Comparison of ENCODE assay signal across 26 mouse cellular contexts in genomic region chr5:118543816-118544215, GRCm38 (mm10).
"Had no signal": no experiment of that assay in that cellular context is flagged by ENCODE, and none has a peak within 500 bp of the region (broad histone marks: within the 10 kb centered on the region; RNA-seq: fewer than 3 reads in every experiment).

No protein-coding gene starts in this region.

- ATAC-seq: hindbrain, embryonic 16.5 days; inflammation-experienced regulatory T-cells, adult 6 months; intestine, embryonic 15.5 days; intestine, postnatal 0 days had no signal

- H3K27me3 ChIP-seq: heart, embryonic 12.5 days; hindbrain, embryonic 12.5 days; intestine, embryonic 15.5 days; limb, embryonic 12.5 days had no signal

- H3K27ac ChIP-seq: gastrocnemius, adult 2 months; heart, embryonic 10.5 days; hindbrain, embryonic 10.5 days; hindbrain, embryonic 12.5 days; hindbrain, embryonic 14.5 days; intestine, embryonic 15.5 days; layer of hippocampus, adult 2 months; left cerebral cortex, adult 2 months; limb, embryonic 10.5 days; limb, embryonic 12.5 days had no signal

- H3K4me2 ChIP-seq: heart, embryonic 12.5 days; hindbrain, embryonic 12.5 days; hindbrain, embryonic 14.5 days; intestine, embryonic 15.5 days; limb, embryonic 12.5 days; liver, embryonic 11.5 days had no signal

- H3K4me3 ChIP-seq: gastrocnemius, adult 2 months; heart, embryonic 10.5 days; heart, embryonic 12.5 days; hindbrain, embryonic 10.5 days; hindbrain, embryonic 12.5 days; intestine, embryonic 15.5 days; layer of hippocampus, adult 2 months; left cerebral cortex, adult 2 months; limb, embryonic 10.5 days; limb, embryonic 12.5 days had no signal

- DNase-seq: gastrocnemius, adult 2 months; gastrocnemius, postnatal 10 days; gastrocnemius, postnatal 25 days; heart, adult 18-20 months; heart, postnatal 10 days; heart, postnatal 4 days; kidney, adult 18-20 months; kidney, adult 8-10 months; kidney, postnatal 10 days; kidney, postnatal 25 days; kidney, postnatal 4 days; liver had no signal

- H3K9ac ChIP-seq: heart, embryonic 12.5 days; hindbrain, embryonic 12.5 days; hindbrain, embryonic 14.5 days; intestine, embryonic 15.5 days; limb, embryonic 12.5 days had no signal

- H3K36me3 ChIP-seq: heart, embryonic 10.5 days; heart, embryonic 12.5 days; hindbrain, embryonic 10.5 days; hindbrain, embryonic 12.5 days; intestine, embryonic 15.5 days; limb, embryonic 10.5 days; limb, embryonic 12.5 days had no signal

- H3K9me3 ChIP-seq: heart, embryonic 10.5 days; heart, embryonic 12.5 days; hindbrain, embryonic 12.5 days; intestine, embryonic 15.5 days; limb, embryonic 10.5 days; limb, embryonic 12.5 days had no signal

- H3K4me1 ChIP-seq: heart, embryonic 10.5 days; heart, embryonic 12.5 days; hindbrain, embryonic 10.5 days; hindbrain, embryonic 12.5 days; intestine, embryonic 15.5 days had no signal
